Mouse (Mus musculus) CD4-positive, CD25-positive, alpha-beta regulatory T cell, adult 4 months (primary cell): ENCODE measurements around the gene Gm10097. TPM values are rescaled to one million over a fixed set of nuclear protein-coding genes. Genes with fewer than 3 reads are reported as not detected.

Experiments
- ATAC-seq: one replicate; pipeline ENCODE4 v1.8.0; 2017
- polyA plus RNA-seq, 2 experiments: library from polyadenylated mRNA; unstranded; fragments of 100-300 nt; shearing (Covaris generic); gene quantifications; one replicate each; pipeline ENCODE4 v1.2.1; 2017

Gm10097 gene
- polyA plus RNA-seq, 2 experiments from 2014 or later: 0.15 TPM; not detected in 1

GRCm38 (mm10) chr10:5085792-5086191 is 16.8 kb downstream of the Gm10097 start:
- ATAC-seq: no peak

DNA sequence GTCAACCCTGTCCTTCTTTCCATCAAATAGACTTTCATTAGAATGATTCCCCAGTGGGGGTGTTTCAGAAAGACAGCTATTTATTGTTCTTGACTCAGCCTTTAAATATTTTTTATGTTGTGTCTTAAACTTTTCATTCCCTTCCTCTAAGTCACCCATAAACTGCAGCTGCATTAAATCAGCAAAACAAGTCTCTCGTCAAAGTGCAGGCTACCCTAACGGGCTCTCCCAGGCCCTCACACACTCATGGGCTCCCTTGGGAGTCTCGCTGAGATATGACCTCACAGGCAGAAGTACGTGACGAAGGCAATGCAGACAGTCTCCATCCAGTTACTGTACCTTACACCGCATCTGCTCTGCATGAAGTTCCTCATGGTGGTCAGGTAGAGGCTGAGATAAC is 17.3 kb downstream of the Gm10097 start:
- ATAC-seq: no peak

- no peak for ATAC-seq
These were observed 18.3 kb downstream of the Gm10097 start for GRCm38 (mm10) chr10:5087336-5087735.

DNA sequence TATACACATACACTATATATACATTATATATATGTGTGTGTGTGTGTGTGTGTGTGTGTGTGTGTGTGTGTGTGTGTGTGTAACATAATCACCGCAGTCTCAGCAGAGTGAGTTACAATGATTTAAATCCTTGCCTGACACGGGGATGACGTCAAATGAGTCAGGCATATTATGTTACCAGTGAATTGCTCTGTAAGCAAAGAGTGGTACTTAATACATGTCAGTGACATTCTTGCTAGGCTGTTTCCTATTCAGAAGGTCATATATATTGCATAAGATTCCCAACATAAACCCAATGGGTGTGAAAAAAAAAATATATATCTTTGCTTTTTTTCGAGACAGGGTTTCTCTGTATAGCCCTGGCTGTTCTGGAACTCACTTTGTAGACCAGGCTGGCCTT is 20.1 kb downstream of the Gm10097 start:
- ATAC-seq: no peak

DNA sequence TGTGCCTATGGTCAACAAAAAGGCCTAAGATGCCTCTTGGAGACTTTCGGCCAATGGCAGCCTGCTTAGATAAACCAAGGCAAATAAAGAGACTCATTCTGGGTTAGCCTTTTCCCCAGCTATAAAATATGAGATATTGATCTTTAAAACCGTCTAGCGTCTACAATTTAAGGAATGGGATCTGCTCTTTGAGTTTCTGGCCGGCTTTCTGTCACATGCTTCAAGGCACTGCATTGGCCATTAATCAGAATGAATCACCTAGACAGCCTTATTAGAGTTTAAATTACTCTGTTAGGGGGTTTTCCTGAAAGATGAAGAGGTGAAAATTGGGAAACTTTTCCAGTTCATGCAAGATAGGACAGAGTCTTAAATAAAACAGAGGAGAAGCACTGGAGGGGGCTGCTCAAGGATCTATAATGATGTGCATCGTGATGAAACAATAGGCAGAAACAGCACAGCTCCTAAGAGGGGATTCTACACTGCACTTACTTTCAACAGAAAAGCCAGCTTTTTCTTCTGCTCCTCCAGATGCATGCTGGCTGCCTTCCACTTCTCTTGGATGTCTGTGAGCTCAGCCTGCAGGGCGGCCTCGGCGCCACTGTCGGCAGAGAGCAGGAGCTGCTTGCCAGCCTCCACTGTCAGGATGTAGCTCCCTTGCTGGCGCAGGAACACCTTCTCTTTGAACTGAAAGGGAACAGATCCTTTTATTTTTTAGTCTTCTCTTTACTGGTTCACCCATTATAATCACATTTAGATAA is 28.2 kb downstream of the Gm10097 start:
- ATAC-seq: no peak

GRCm38 (mm10) chr10:5097754-5098137 is 28.8 kb downstream of the Gm10097 start:
- no peak for ATAC-seq

GRCm38 (mm10) chr10:5110773-5111172 is 41.8 kb downstream of the Gm10097 start:
- no peak for ATAC-seq

GRCm38 (mm10) chr10:5116155-5116554 is 47.2 kb downstream of the Gm10097 start:
- ATAC-seq: no peak

DNA sequence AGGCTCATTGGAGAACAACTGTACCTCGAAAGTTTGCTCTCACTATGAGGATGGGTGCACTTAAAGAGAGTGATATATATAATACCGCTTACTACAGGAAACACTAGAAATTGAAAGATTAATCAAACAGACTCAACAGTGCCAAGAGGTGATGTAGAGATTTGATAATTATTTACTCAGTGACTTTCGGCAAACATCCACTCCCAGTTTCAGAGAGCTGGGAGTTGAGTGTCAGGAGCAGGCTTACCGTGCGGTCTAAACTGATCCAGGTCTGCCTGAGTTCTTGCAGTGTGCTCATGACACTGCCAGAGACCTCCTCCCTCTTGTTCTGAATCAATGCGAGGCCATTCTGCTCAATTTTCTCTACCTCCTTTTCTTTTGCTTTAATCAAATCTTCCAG is 47.7 kb downstream of the Gm10097 start:
- no peak for ATAC-seq
